Mouse (Mus musculus) E14TG2a.4 (cell line): ENCODE measurements around the gene Erp29.

Source experiments
- H3K27me3 ChIP-seq: 2 replicates; pipeline ENCODE4 v1.6.1; 2014; ENCODE audit warnings: low read length, control low read depth; ENCODE audit not compliant: insufficient read depth
- H3K36me3 ChIP-seq: 2 replicates; pipeline ENCODE4 v1.6.1; 2014; ENCODE audit warnings: low read length, control low read depth; ENCODE audit not compliant: insufficient read depth
- H3K4me1 ChIP-seq: replicated peaks from 2 replicates; pipeline ENCODE4 v1.6.1; 2014; ENCODE audit warnings: low read depth, low read length, control low read depth
- H3K4me3 ChIP-seq: replicated peaks from 2 replicates; pipeline ENCODE4 v1.5.1; 2014; ENCODE audit warnings: mild to moderate bottlenecking, low read length
- H3K9me3 ChIP-seq: 2 replicates; pipeline ENCODE4 v1.6.1; 2014; ENCODE audit warnings: low read length, control low read depth
- CTCF ChIP-seq: conservative IDR thresholded peaks from 2 replicates; pipeline ENCODE4 v1.5.1; 2014; ENCODE audit warnings: low read length
- NANOG ChIP-seq: IDR thresholded peaks from 2 replicates; pipeline ENCODE4 v1.6.1; 2014; ENCODE audit warnings: borderline replicate concordance, low read length, mixed read lengths
- POU5F1 ChIP-seq: IDR thresholded peaks from 2 replicates; pipeline ENCODE4 v1.6.1; 2014; ENCODE audit warnings: low read length, borderline replicate concordance

Gene Erp29

DNA sequence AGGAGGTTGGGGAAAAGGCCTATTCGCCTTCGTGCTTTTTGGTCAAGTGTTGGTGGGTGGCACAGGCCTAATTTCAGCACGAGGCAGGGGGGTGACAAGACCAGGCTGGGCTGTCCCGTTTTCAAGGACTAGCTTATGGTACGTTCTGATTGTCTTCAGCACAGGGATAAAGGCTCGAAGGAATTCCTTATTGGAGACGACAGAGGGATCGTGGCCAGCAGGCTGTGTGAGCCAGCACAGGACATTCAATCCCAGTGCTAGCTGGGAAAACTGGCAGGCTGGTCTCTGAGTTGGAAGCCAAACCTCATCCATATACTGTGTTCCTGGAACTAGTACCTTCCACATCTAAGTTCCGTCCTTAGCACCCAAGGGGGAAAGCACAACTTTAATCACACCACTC is 600 bp upstream of the Erp29 start:
- no peak for TF ChIP-seq POU5F1
- TF ChIP-seq NANOG, result no peak
- no peak for TF ChIP-seq CTCF
- Histone ChIP-seq H3K4me3 (peak overlapping the region; percentile 99), H3K27me3 (no peaks in the 10 kb centered on the region)

DNA sequence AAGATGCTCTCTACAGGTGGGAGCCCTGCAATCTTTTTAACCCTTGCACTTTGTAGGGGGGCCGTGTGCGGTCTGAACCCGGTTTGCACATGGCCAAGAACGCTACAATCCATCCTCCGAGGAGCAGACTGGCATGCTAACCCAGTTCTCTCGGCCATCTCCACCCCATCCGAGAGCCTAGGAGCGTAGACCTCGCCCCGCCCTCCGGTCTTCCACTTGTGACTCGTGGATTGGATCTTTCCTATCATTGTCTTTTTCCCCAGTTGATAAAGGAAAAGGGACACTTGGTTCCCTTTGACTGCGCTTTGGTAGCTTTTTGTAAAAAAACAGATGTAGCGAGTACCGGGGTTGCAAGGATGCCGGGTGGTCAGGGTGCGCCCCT is 671 bp downstream of the Erp29 start, which contains the start of gene Tmem116:
Gene Tmem116, plus strand, starts transcription at position 250 of the 382 bp plus-strand sequence.
- Histone ChIP-seq H3K4me1 (peaks cover 70% of the 10 kb centered on the region), H3K36me3 (peaks cover 50% of the 10 kb centered on the region), H3K27me3 (no peaks in the 10 kb centered on the region), H3K9me3 (no peaks in the 10 kb centered on the region), H3K4me3 (peak within 1 kb of the TSS; percentile 99)
- TF ChIP-seq POU5F1, result no peak
- no peak for TF ChIP-seq NANOG
- TF ChIP-seq CTCF, result no peak

More for the DNA sequence above, 600 bp upstream of the Erp29 start:
- peaks cover 61% of the 10 kb centered on the region for H3K4me1 ChIP-seq
- H3K9me3 ChIP-seq, result no peaks in the 10 kb centered on the region
- H3K36me3 ChIP-seq, result peaks cover 37% of the 10 kb centered on the region

DNA sequence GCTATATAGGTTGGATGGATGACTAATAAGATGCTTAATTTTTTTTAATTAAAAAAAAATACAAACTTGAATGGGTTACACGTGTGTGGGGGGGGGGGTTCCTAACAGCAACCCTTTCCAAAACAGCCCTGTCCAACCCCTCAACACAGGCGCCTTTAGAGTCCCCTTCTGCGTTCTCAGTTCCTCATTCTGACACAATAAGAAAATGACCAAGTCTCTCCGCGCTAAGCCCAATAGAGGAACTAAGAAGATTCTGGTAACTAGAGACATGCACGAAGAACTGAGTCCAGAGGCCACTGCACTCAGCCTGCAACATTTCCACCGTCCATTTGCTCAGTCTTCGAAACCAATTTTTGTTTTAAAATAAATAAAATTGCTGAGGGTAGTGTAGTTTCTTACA is 1.1 kb downstream of the Erp29 start:
- Histone ChIP-seq H3K4me1 (peaks cover 68% of the 10 kb centered on the region), H3K9me3 (no peaks in the 10 kb centered on the region), H3K4me3 (peak overlapping the region; percentile 99), H3K27me3 (no peaks in the 10 kb centered on the region), H3K36me3 (peaks cover 54% of the 10 kb centered on the region)
- TF ChIP-seq CTCF, result 0 out of 2 replicates have a peak, but pooled peaks have one; percentile 2
- TF ChIP-seq NANOG, result no peak
- TF ChIP-seq POU5F1, result no peak

DNA sequence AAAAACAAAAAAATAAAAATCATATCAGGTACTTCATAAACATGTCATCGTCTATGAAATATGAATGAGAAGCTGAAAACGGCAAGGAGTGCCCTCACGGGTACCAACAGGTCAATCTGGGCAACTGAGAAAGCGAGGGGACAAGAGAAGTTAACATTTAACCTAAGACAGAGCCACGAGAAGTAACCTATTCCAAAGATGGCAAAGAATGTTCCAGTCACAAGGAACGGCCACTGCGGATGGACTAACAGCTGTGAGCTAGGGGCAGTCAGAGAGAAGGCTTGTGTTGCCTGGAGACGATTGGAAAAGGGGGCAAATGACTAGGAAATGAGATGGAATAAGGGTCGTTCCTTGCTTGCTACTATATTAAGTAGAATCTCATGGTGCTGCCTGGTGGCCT is 1.8 kb downstream of the Erp29 start:
- Histone ChIP-seq H3K4me1 (peaks cover 63% of the 10 kb centered on the region), H3K9me3 (no peaks in the 10 kb centered on the region), H3K4me3 (peak overlapping the region; percentile 99; the same call in 1 of the 2 replicates), H3K27me3 (no peaks in the 10 kb centered on the region), H3K36me3 (peaks cover 61% of the 10 kb centered on the region)
- TF ChIP-seq NANOG (no peak), POU5F1 (no peak), CTCF (no peak)

DNA sequence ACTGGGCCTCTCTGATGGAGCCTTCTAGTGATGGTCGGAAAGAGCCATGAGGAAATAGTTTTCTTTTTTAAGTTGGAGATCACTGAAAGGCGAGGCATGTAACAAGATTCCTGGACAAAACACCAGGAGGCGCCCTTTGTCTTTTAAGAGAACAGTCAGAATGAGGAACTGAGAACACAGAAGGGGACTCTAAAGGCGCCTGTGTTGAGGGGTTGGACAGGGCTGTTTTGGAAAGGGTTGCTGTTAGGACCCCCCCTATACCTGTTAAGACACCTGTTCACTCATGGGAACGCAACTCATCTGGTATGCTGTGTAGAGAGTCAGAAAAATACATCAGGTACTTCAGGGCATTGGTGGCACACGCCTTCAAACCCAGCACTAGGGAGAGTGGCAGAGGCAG is 2.3 kb downstream of the Erp29 start:
- Histone ChIP-seq H3K27me3 (no peaks in the 10 kb centered on the region), H3K4me1 (peaks cover 63% of the 10 kb centered on the region), H3K4me3 (peak overlapping the region; percentile 99; the same call in 1 of the 2 replicates), H3K36me3 (peaks cover 66% of the 10 kb centered on the region), H3K9me3 (no peaks in the 10 kb centered on the region)
- TF ChIP-seq POU5F1 (no peak), CTCF (peak; percentile 50)

DNA sequence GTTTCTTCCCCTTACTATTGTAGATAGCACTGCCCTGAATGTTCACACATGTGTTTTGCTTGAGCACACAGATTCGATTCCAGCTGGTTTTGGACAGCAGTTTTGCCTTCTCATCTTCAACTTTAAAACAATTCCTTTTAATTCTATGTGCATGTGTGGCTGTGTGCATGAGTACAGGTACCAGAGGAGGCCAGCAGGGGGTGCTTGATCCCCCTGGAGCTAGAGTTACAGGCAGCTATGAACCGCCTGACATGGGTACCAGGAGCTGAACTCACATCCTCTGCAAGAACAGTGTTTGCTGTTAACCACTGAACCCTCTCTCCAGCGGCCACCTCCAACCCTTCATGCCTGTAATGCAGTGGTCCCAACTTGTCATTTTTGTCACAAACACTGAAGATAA is 3.9 kb downstream of the Erp29 start:
- no peaks in the 10 kb centered on the region for H3K27me3 ChIP-seq
- no peaks in the 10 kb centered on the region for H3K9me3 ChIP-seq
- peaks cover 72% of the 10 kb centered on the region for H3K36me3 ChIP-seq
- peaks cover 57% of the 10 kb centered on the region for H3K4me1 ChIP-seq
- no peak overlapping the region for H3K4me3 ChIP-seq
- peak; percentile 69 for TF ChIP-seq CTCF
- no peak for TF ChIP-seq POU5F1

DNA sequence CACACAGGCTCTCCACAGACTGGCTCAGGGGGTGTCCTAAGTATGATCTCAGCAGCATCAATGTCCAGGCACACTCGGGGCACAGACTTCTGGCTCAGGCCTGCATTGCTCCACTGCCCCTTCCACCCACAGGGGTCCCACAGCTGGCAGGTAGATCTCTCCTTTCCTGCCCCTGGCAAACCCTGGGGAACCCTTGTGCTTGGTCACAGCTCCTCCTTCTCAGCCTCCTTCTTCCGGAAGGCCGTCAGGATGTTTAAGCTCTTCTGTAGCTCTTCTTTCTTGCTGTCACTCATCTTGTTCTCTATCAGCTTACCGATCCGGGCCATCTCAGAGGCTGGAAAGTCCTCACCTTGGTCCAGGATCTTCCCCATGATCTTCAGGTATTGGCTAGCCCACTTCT is 7.4 kb downstream of the Erp29 start:
- Histone ChIP-seq H3K27me3 (no peaks in the 10 kb centered on the region), H3K9me3 (no peaks in the 10 kb centered on the region), H3K4me3 (no peak overlapping the region), H3K4me1 (peaks cover 47% of the 10 kb centered on the region), H3K36me3 (peaks cover 100% of the 10 kb centered on the region)
- TF ChIP-seq NANOG (no peak), POU5F1 (no peak), CTCF (no peak)

DNA sequence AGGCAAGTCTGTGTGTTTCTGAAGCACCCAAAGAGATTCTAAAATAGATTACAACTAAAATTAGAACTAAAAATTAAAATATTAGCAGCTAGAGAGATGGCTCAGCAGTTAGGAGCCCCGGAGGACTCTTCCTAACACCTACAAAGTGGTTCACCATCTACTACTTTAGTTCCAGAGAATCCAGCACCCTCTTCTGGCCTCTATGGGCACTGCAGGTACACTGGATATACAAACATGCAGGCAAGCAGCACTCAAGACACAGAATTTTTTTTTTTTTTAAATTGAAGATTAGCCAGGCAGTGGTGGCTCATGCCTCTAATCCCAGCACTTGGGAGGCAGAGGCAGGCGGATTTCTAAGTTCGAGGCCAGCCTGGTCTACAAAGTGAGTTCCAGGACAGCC is 8.8 kb downstream of the Erp29 start:
- no peak for TF ChIP-seq POU5F1
- TF ChIP-seq NANOG, result no peak
- TF ChIP-seq CTCF, result peak; percentile 80
- Histone ChIP-seq H3K27me3 (no peaks in the 10 kb centered on the region), H3K4me3 (no peak overlapping the region), H3K4me1 (peaks cover 46% of the 10 kb centered on the region), H3K36me3 (peaks cover 100% of the 10 kb centered on the region), H3K9me3 (no peaks in the 10 kb centered on the region)

DNA sequence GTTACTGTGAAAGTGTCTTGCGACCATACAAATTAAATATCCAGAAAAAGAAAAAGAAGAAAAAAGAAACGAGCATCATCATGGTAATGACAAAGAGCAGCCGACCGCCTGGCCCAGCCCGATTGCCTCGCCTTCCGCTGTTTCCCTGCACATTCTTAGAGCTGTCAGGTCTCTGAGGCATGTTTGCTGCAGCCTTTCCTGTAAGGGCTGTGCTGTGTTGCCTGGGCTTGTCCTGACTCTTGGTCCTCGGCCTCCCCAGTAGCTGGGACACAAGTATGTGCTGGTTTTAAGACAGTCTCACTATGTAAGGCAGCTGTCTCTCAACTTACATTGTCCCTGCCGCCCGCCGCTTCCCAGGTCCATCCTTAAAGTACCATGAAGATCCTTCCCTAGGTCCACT is 13.6 kb downstream of the Erp29 start:
- TF ChIP-seq NANOG, result no peak
- no peak for TF ChIP-seq CTCF
- no peak for TF ChIP-seq POU5F1
- Histone ChIP-seq H3K9me3 (no peaks in the 10 kb centered on the region), H3K36me3 (peaks cover 100% of the 10 kb centered on the region), H3K27me3 (no peaks in the 10 kb centered on the region), H3K4me1 (peaks cover 33% of the 10 kb centered on the region), H3K4me3 (no peak overlapping the region)
